In the genomic region with DNA sequence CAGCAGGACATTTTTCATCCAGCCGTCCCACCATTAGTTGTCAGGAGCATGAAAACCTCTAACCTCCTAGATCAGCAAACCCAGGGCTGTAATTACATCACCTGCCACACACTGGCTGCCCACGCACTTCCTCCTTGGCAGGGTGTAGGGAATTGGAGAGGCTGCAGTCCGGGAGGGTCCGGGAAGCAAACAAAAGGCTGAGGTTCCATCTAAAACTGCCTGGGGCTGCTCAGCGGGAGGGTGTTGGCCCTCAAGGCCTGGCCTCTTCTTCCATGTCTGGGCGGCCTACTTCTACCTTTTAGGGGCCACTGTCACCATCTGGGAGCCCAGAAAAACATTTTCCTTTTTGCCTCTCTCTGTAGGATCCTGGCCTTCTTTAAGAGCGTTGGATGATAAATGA, we compare ENCODE assay signal across 8 mouse cellular contexts. TPM values are rescaled to one million over a fixed set of nuclear protein-coding genes. Genes with fewer than 3 reads are reported as not detected.
DNase-seq lines count a peak whose midpoint lies in the region; ATAC-seq and TF ChIP-seq lines count a peak whose summit lies in the region.

No protein-coding gene starts in this region.

- H3K36me3 ChIP-seq in liver, adult 2 months (ENCODE audit: control insufficient read depth, insufficient read depth, low read length) = no peaks in the 10 kb centered on the region
- no peaks in the 10 kb centered on the region for H3K36me3 ChIP-seq in heart, embryonic 14.5 days (ENCODE audit: control insufficient read depth, insufficient read depth, low read length)
- no peaks in the 10 kb centered on the region for H3K36me3 ChIP-seq in myocyte (ENCODE audit: control insufficient read depth, insufficient read depth)

- H3K9me3 ChIP-seq in heart, embryonic 14.5 days (ENCODE audit: control insufficient read depth, low read length) = no peaks in the 10 kb centered on the region

- no peak for TF ChIP-seq POLR2A in liver, adult 2 months (IDR thresholded peaks at IDR 0.05; ENCODE audit: extremely low read depth, insufficient read depth, low read length)
- TF ChIP-seq POLR2A in myocyte (IDR thresholded peaks at IDR 0.05; ENCODE audit: insufficient read length, low read depth) = no peak

- WGBS in liver, adult 2 months = 15% methylated on average over 7 of the region's 7 CpGs
- 38% methylated on average over 7 of the region's 7 CpGs for WGBS in heart, embryonic 14.5 days

- no peak overlapping the region for H3K4me3 ChIP-seq in liver, adult 2 months (ENCODE audit: insufficient read depth, low read depth, low read length)
- peak overlapping the region in 1 of 2 experiments; percentile 95; a peak in 1 of 4 replicates for H3K4me3 ChIP-seq in heart, embryonic 14.5 days (ENCODE audit: control insufficient read depth in 1 of 2, insufficient read depth in 1 of 2, low read depth in 1 of 2, low read length in 2 of 2)
- H3K4me3 ChIP-seq in myocyte = peak overlapping the region; percentile 34

- 0 out of 2 replicates have a peak overlapping the region, but pooled peaks have one; percentile 21 for H3K27ac ChIP-seq in liver, adult 2 months (replicated peaks; ENCODE audit: insufficient read depth, low read depth, low read length)
- H3K27ac ChIP-seq in heart, embryonic 14.5 days (replicated peaks in 1 of 2; ENCODE audit: control insufficient read depth in 1 of 2, insufficient read depth in 1 of 2, low read depth in 2 of 2, low read length in 2 of 2) = no peak overlapping the region

- no peak for DNase-seq in liver, adult 2 months (ENCODE audit: extremely low read depth, low read depth, low spot score)
- no peak for DNase-seq in liver
- DNase-seq in cerebellum, adult 18-20 months = peak; percentile 46 to 50
- peak; percentile 50 to 54 for DNase-seq in kidney, postnatal 36 days
- no peak for DNase-seq in right cerebral cortex, postnatal 14 days
- DNase-seq in layer of hippocampus, adult 8-10 months (ENCODE audit: low spot score in 2 of 2) = no peak

- no peak overlapping the region for H3K9ac ChIP-seq in liver, adult 2 months (ENCODE audit: low read depth, low read length)
- H3K9ac ChIP-seq in heart, embryonic 14.5 days (ENCODE audit: low read length) = no peak overlapping the region

- H3K4me1 ChIP-seq in liver, adult 2 months (ENCODE audit: control insufficient read depth, insufficient read depth, low read length) = peaks cover 11% of the 10 kb centered on the region
- H3K4me1 ChIP-seq in heart, embryonic 14.5 days (ENCODE audit: control insufficient read depth in 2 of 2, insufficient read depth in 2 of 2, low read length in 2 of 2) = peaks cover 11 to 13% of the 10 kb centered on the region in 2 experiments

- TF ChIP-seq CTCF in liver, adult 2 months (IDR thresholded peaks at IDR 0.05; ENCODE audit: low read depth, low read length) = no peak

- ATAC-seq in heart, embryonic 14.5 days (ENCODE audit: insufficient number of reproducible peaks, insufficient read depth, low FRiP score, low read depth) = no peak

- H3K27me3 ChIP-seq in liver, adult 2 months (ENCODE audit: control insufficient read depth, insufficient read depth, low read length) = no peaks in the 10 kb centered on the region
- 0 out of 2 replicates have a peak, but pooled peaks cover 9% of the 10 kb centered on the region for H3K27me3 ChIP-seq in heart, embryonic 14.5 days (ENCODE audit: control insufficient read depth, insufficient read depth, low read length)
- H3K27me3 ChIP-seq in myocyte (ENCODE audit: control insufficient read depth, insufficient read depth, insufficient read length) = no peaks in the 10 kb centered on the region

- peak overlapping the region; percentile 93 for H3K4me2 ChIP-seq in heart, embryonic 14.5 days (ENCODE audit: low read length)
- peak overlapping the region; percentile 98 for H3K4me2 ChIP-seq in myocyte (ENCODE audit: low read depth)

- H3K79me2 ChIP-seq in liver, adult 2 months (ENCODE audit: control insufficient read depth, insufficient read depth, low read length) = peaks cover 6% of the 10 kb centered on the region; the same call in 1 of the 2 replicates
- peaks cover 16% of the 10 kb centered on the region for H3K79me2 ChIP-seq in myocyte (ENCODE audit: control insufficient read depth, insufficient read depth)

- no peak overlapping the region for H3ac ChIP-seq in myocyte (ENCODE audit: control insufficient read depth, insufficient read length)

TF ChIP-seq in myocyte, 11 proteins besides CTCF, POLR2A, EP300 and RAD21:
- TF ChIP-seq CEBPB (IDR thresholded peaks at IDR 0.05; ENCODE audit: insufficient read depth, poor library complexity, severe bottlenecking) (peak; percentile 36; the same call in 1 of the 2 replicates), TCF3 (IDR thresholded peaks at IDR 0.05; ENCODE audit: insufficient read length, low read depth) (no peak), POLR2AphosphoS2 (IDR thresholded peaks at IDR 0.05; ENCODE audit: insufficient read length, low read depth) (peak; percentile 56), MYOG (IDR thresholded peaks at IDR 0.05; ENCODE audit: control insufficient read depth in 1 of 3, insufficient read depth in 1 of 3, insufficient read length in 2 of 3, low read depth in 2 of 3) (peak in 1 of 3 experiments; percentile 43), MYOD1 (IDR thresholded peaks at IDR 0.05; ENCODE audit: control insufficient read depth in 1 of 3, insufficient read length in 2 of 3, low read depth in 2 of 3) (peak in 2 of 3 experiments; percentile 71 to 75), REST (IDR thresholded peaks at IDR 0.05; ENCODE audit: insufficient read depth, insufficient read length) (no peak)

RNA-seq across cellular contexts. Expression of gene Lrrc8d, which starts 1.1 kb away (rescaled TPM):
- 11.6 and 13.8 TPM in 2 replicates for total RNA-seq in liver, adult 2 months (2014; rRNA removed)
- 7.0 and 7.9 TPM in 2 replicates for polyA plus RNA-seq in liver, adult 2 months (2012; rRNA removed)
- 9.7 and 10.2 TPM in 2 replicates for polyA plus RNA-seq in heart, embryonic 14.5 days (2014; fragmentation: Nextera tagmentation; extraction: Ambion mirVana)
- polyA plus RNA-seq in myocyte (2012; fragmentation: generic; extraction: Trizol) = 24.8 TPM
- total RNA-seq in layer of hippocampus, adult 8-10 months (2022) = 10 to 100 TPM; 45.1 to 57.8 (median 50.1) TPM

Comparison
In these comparisons a context has a peak if more than half of its experiments do, and no peak if none do; other contexts are left out.
1. DNase-seq: peak in cerebellum, adult 18-20 months (2 of 2) and kidney, postnatal 36 days (2 of 2); none in liver, adult 2 months (single experiment), liver (single experiment), right cerebral cortex, postnatal 14 days (single experiment) and layer of hippocampus, adult 8-10 months (0 of 2).